22 mouse cellular contexts compared by ENCODE assay signal in the genomic region with DNA sequence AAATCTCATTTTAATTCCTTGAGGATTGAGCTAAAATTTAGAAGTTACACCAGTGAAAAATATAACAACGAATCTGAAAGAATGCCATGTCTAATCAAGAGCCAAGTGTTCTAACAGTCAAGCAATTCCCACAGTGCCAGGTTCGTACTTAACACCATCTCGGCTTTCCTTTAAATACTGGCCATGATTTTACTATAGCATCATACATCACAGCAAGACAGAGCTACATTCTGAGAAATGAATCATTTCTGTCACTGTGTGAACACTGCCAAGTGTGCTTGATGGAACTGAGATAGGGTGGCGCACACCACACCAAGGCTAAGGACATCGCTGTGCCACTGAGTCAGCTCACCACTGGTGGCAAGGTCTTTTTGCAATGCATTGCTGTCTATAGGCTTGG. TPM values are rescaled to one million over a fixed set of nuclear protein-coding genes. Genes with fewer than 3 reads are reported as not detected.
DNase-seq lines count a peak whose midpoint lies in the region; ATAC-seq lines count a peak whose summit lies in the region.
"Had no signal": no experiment of that assay in that cellular context is flagged by ENCODE, and none has a peak within 500 bp of the region (broad histone marks: within the 10 kb centered on the region; RNA-seq: fewer than 3 reads in every experiment).

No protein-coding gene starts in this region.

- peak; percentile 7 for DNase-seq in adrenal gland, postnatal 10 days
- DNase-seq in adrenal gland, adult 18-20 months (ENCODE audit: low spot score in 2 of 2): no peak
- no peak for DNase-seq in frontal cortex, postnatal 14 days (ENCODE audit: low spot score in 2 of 2)
- DNase-seq in brain, adult 2 months (ENCODE audit: low read depth, low spot score): peak; percentile 65
- no peak for DNase-seq in cerebellum, postnatal 4 days (ENCODE audit: low spot score in 2 of 2)
- DNase-seq: B cell, adult 2 months; cerebellum, adult 11-12 months; cerebellum, adult 8-10 months; cerebellum, postnatal 10 days; cerebellum, postnatal 36 days; gastrocnemius, adult 2 months; gastrocnemius, postnatal 14 days; heart, adult 11 months; heart, postnatal 10 days; heart, postnatal 36 days; kidney, adult 11 months; kidney, adult 8-10 months had no signal

- ATAC-seq in frontal cortex, adult (ENCODE audit: low TSS enrichment): peak; percentile 85
- ATAC-seq: forebrain, embryonic 13.5 days; hindbrain, embryonic 16.5 days; intestine, embryonic 15.5 days; Patski had no signal

RNA-seq across cellular contexts. Expression of a gene that starts 5.6 kb away (rescaled TPM):
- total RNA-seq in adrenal gland, postnatal 10 days (2021): 1 to 10 TPM; 2.2 to 2.6 TPM
- 1 to 10 TPM; 3.5 to 4.9 TPM for total RNA-seq in adrenal gland, adult 18-20 months (2021)

Comparison
In these comparisons a context has a peak if more than half of its experiments do, and no peak if none do; other contexts are left out.
1. DNase-seq: peak in adrenal gland, postnatal 10 days (single experiment) and brain, adult 2 months (single experiment); none in adrenal gland, adult 18-20 months (0 of 2), frontal cortex, postnatal 14 days (0 of 2) and cerebellum, postnatal 4 days (0 of 2).